Mouse (Mus musculus): ENCODE measurements around the gene Ube4b.

Ube4b gene

DNA sequence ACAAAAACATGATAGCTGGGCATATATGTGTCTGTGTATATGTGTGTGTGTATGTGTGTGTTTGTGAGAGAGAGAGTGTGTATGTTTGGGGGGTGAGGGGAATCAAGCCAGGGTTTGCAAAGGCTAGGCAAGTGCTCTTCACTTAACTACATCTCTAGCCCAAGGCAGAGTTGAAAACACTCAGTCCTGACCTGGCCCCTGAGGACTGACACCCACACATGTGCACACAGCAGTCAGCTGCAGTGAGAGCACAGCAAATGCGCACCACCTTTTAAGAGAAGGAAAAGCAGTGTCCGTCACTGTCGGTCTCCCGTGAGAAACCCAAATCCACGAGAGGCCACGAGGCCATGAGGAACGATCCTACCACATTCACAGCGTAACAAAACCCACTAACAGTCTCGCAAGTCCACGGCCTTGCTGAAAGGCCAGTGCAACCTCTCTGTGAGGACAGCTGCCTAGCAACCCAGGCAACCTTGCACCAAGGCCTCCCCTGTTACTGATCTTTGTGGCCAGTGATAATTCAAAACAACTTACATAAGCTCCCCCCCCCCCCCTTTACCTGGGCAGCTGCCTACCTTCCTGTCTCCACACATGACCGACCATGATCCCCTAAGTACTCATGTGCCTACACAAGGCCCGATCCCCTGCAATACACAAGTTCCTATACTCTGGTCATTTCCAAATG, 33.1 kb downstream of the Ube4b start:
- DNase-seq (ENCODE audit: low spot score), result no peak

DNA sequence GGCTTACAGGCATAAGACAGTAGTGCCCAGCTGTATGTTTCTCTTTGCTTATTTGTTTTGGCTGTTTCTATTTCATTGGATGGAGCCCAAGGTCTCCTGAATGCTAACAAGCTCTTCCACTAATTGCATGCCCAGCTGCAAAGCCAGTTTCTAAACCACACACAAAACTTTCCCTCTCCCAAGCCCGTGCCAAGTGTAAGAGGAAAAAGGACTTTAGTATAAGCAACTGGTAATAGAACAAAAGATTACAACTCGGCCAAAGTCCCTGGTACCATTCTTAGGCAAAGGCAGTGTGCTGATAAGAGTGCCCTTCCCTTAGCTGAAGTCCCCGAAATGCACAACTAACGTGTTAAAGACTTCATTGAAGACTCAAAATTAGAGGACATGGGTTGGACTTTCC, 34.2 kb downstream of the Ube4b start:
- DNase-seq (ENCODE audit: low spot score), result no peak

DNA sequence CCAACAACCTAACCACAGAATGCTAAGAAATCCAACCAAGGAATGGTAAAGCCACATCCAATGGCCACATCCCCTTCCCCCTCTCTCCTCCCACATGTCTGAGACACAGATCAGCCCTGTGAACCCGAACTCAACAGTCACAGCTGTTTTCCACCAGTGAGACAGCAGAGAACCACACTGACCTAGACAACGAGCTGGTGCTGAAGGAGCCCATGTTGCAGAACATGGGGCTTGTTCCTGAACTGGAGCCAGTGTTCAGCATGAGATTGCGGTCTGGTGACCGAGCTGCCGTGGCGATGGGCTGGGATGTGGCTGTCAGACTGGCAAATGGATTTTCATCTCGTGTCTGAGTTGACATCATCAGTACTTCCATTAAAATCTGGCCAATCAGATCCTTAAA, 45.5 kb downstream of the Ube4b start:
- DNase-seq (ENCODE audit: low spot score), result no peak

DNA sequence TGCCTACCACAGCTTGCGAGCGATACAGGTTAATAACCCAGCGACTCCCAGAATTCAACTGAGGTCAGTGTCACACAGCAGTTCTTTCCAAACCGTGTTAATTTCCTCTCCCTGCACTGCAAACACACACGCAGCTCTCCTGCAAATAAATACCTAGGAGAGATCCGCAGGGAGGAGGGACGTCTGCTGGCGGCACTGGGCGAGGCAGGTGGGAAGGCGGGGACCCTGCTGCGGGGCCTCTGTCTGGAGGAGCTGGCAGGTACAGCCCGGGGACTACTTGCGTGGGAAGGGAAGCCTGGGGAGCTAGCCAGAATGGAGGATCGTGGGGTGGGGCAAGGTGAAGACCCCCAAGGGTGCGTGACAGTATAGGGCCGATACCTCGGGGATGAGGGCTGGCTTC, 46.7 kb downstream of the Ube4b start:
- no peak for DNase-seq (ENCODE audit: low spot score)

DNA sequence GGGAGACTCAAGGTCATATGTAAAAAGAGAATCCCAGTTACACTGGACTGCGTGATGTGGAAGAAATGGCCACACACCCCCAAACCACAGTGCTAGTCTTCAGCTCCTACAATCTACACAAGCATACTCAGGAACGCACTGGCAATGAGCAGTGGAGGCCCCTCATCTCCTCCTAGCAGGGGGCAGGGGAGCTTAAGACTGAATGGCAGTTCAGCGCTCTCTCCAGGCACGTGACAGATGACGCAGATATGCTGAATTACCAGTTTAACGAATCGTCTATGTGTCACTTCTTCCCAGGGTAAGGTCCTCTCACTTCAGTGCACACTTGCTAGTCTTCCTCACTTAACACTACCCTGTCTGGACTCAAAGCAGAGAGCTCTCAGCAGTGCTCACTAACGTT, 47.7 kb downstream of the Ube4b start:
- DNase-seq (ENCODE audit: low spot score), result no peak

DNA sequence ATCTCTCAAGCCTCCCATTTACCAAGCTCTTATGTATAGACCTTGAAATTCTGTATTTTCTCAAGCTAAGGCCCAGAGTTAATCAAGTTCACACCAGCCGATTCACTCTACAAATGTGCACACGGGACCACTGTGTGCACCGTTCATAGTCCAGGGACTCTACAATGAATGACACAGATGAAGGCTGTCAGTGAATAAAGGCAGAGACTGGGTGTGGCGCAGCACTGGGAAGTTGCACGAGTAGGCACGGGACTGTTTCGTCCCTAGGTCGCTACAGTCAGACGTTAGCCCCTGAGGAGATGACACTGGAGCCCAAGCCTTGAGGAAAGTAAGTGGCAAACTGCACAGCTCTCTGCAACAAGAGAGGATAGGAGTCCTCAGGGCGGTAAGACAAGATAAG, 50.5 kb downstream of the Ube4b start:
- no peak for DNase-seq (ENCODE audit: low spot score)

DNA sequence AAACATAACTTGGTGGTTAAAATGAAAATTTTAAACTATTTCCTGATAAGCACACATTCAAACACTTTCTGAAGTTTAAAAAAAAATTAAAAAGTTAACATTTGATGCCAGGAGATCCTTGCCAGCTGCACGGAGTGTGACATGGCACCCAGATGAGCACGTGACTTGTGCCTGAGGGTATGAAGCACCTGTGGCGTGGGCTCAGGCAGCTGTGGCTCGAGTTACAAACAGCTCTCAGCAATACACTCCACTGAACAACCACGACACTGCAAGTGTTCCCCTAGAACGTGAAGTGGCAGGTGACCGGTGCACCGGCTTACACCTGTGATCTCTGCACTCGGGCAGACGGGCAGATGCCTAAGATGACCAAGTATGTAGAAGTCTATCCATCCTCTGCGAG, 51.9 kb downstream of the Ube4b start:
- DNase-seq (ENCODE audit: low spot score), result no peak

DNA sequence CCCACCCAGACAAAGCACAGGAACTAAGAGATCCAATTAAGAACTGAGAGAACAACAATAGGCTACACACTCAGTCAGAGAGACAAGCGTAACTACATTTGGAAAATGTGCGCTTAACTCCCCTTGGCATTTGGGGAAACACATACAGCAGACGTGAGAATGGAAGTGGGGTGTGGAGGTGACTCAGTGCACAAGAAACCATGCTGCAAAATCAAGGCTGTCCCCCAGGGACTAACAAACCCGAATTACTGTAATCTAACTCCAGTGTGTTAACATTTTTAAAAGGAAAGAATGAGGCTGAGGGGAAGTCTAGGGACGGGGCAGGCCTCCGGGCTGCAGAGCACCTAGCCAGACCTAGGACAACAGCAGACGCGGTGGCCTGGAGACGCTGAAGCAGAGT, 52.6 kb downstream of the Ube4b start:
- DNase-seq (ENCODE audit: low spot score), result no peak

DNA sequence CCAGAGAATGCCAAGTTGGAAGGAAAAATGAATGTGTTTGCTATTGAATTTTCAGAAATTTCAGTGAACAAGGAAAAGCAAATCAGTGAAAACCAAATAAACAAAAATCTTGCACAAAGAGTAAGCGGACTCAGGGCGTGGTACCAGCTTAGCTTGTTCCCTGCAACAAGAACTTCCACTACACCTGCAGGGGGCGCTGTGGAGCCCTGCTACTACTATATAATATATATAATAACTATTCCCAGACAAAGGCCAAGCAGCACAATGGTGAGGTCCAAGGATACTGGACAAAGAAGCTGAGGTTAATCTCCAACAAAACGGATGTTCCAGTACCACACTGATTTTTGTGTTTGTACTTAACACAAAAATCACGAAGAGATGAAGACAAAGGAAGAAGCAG, 53.1 kb downstream of the Ube4b start:
- DNase-seq (ENCODE audit: low spot score), result peak; percentile 56

DNA sequence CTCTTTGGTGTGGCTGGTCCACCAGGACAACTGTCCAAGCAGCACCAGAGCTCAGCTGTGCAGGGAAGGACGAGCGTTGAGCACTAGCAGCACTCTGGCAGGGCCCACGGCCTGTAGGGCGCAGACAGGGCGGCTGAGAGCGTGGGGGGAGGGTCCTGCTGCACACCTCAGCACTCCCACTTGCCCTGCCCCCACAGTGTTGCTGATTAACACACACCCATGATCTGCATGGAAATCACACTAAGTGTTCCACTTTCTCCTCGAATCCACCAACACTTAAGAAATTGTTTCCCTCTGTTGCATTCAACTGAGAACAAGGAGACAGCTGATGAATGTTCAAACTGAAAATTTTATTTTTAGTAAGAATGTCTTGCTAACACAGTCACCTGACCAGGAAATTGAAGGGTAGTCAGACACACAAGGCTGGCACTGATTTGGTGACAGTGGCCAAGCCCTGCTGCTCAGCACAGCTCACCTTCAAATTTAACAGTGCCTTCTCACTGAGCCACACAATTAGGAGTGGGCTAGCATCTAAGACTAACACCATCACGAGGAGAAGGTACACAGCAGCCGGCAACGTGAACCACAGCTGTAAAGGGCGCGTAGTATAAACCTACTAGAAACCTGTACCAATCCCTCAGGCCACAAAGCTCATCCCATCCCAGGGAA, 60.7 kb downstream of the Ube4b start:
- no peak for DNase-seq (ENCODE audit: low spot score)

DNA sequence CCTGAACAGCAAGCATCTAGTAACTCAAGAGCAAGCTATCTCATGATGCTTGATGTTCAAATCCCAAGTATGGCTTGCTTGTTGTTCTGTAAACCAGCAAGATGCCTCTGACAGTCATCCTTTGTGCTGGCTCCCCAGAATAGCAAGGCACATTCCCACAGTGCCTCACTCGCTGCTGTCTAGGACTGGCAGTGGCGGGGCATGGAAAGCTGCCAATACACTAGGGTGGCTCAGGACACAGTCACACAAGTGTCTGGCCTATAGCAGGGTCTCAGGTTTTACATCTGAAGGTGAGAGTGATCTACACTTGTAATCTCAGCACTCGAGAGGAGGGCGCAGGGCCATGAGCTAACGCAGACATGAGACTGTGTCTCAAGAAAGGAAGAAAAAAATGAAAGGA, 61.7 kb downstream of the Ube4b start:
- peak; percentile 56 for DNase-seq (ENCODE audit: low spot score)

DNA sequence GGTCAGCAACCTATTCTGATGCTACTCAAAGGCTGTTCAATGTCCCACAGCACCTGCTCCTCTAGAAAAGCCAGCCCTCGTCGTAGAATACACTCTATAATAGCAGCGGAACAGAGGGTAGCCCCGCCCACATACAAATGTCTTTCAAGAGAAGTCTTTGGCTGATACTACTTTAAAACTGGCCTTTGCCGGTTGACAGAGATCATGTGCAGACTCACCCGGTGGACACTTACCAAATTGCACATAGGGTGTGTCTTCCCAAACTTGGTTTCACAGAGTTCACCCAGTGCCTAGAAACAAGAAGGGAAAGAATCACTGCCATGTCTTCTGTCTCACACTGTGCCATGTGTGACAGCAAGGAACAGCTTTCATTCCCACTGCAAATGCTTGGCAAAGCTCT, 65.5 kb downstream of the Ube4b start:
- DNase-seq (ENCODE audit: low spot score), result no peak

DNA sequence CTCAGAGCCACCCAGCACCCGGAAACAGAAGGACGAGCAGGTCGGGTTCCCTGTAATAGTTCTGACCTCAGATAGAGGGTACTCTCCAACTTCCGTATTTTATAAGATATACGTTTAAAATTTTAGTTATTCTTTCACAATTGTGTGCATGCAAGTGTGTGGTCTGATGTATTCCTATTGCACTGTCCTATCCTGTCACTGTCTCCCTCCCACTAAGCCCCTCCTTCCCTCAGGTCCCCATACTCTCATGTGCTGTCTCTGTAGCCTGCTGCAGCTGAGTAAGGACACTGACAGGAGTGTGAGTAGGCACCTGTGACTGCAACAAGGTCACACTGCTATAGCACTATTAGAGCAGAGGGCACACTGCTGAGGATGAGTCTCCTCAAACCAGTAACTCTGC, 65.9 kb downstream of the Ube4b start:
- DNase-seq (ENCODE audit: low spot score), result no peak

DNA sequence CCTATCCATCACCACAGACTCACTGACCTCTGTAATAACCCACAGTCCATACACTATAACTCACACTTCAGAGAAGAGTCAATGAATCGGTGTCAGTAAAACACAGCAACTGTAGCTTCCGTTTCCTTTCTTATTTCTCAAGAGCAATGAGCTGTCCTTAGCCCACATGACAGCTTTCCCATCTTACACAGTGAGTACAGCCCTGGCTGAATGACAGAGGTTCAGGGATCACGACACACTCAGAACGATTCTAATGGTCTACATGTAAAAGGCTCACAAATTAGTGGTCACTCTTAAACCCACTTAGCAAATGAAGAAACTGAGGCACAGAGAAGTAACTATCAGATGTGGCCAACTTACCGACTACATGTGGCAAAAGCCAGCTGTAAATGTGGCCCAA, 68.6 kb downstream of the Ube4b start:
- no peak for DNase-seq (ENCODE audit: low spot score)

DNA sequence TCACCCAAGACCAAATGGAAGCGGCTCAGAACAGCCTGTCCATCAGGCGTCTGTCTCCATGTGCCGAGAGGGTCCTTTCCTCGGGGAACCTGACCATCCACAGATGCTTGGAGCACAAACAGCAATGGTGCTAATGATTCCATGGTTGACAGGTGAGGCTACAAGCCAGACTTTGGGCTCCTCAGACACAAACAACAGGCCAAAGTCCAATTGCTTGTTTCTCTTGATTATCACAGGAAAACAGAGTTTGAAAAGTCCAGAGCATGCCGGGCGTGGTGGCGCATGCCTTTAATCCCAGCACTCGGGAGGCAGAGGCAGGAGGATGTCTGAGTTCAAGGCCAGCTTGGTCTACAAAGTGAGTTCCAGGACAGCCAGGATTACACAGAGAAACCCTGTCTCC, 71.9 kb downstream of the Ube4b start:
- no peak for DNase-seq (ENCODE audit: low spot score)

DNA sequence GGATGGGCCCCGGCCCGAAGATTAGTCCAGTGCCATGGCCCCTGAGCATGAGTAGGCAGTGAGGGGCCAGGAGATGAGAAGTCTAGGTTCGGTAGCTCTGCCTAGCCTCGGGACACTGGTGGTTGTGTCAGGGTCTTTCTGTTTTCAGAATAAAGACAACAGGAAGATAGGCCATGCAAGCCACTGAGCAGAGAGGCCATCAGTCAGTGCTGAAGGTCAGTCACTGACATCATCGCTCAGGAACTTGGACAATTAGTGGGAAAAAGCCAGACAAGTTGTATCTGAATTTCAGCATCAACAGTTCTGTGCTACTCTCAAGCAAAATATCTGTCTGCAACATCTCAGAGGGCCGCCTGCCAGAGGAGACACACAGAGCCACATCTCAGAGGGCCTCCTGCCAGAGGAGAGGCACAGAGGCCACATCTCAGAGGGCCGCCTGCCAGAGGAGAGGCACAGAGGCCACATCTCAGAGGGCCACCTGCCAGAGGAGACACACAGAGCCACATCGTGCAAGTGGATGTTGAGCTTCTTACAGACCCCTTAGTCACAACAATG, 74.9 kb downstream of the Ube4b start:
- DNase-seq (ENCODE audit: low spot score), result no peak

DNA sequence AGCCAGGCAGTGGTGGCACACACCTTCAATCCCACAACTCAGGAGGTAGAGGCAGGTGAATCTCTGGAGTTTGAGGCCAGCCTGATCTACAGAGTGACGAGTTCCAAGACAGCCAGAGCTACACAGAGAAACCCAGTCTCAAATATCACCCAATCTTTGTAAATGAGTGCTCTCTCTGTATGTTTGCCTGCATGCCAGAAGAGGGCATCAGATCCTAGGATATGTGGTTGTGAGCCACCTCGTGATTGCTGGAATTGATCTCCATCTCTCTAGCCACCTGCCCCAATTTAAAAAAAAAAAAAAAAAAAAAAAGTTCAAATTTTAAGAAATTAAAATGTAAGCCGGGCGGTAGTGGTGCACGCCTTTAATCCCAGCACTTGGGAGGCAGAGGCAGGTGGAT, 77.6 kb downstream of the Ube4b start:
- DNase-seq (ENCODE audit: low spot score), result no peak

DNA sequence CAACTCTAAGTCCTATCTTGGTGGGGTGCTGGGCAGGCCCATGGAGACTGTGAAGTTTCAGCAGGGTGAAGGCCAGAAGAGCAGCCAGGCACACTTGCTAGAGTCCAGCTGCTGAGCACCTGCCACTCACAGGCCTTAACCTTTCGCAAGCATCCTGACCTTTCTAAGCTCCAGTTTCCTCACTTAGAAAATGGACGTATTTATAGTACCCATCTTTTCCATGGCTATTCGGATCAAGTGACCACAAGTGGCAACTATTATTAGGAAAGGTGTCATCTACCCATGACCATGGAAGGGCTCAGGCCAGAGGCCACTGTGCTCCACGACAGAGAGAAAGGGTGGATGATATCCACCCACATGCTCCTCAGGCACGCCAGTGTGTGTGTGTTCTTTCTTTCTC, 80.7 kb downstream of the Ube4b start:
- no peak for DNase-seq (ENCODE audit: low spot score)

DNA sequence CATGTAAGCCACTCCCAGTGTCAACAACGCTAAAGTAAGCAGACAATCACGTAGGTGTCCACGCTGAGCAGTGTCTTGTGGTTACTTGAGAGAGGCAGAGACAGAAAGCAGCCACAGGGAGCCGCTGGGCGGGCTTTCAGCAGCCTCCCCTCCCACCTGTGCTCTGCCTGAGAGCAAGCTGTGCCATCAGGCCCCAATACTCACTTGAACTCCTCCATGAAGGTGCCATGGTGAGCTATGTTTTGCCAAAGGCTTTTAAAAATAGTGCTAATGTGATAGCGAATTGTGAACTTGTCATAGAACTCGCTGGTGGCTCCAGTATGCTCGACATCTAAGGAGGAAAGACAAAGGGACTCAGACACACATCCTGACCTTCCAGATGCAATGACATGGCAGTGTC, 82.2 kb downstream of the Ube4b start:
- no peak for DNase-seq (ENCODE audit: low spot score)

DNA sequence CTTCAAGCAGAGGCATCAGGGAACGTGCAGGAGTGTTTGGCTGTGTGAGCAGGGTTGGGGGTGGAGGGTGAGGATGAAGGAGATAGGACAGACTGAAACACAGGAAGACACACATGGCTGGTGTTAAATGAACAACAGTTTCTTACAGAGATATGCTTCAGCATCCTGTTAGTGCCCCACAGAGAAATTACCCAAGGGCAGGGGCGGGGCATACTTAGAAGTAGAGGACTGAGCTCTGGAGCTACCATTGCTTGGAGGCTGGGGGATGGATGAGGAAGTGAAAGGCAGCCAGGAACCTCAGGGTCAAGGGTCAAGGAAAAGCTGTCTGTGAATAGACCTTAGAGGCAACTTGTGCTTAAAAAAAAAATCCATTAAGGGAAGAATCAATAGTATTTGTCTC, 85.9 kb downstream of the Ube4b start:
- no peak for DNase-seq (ENCODE audit: low spot score)

DNA sequence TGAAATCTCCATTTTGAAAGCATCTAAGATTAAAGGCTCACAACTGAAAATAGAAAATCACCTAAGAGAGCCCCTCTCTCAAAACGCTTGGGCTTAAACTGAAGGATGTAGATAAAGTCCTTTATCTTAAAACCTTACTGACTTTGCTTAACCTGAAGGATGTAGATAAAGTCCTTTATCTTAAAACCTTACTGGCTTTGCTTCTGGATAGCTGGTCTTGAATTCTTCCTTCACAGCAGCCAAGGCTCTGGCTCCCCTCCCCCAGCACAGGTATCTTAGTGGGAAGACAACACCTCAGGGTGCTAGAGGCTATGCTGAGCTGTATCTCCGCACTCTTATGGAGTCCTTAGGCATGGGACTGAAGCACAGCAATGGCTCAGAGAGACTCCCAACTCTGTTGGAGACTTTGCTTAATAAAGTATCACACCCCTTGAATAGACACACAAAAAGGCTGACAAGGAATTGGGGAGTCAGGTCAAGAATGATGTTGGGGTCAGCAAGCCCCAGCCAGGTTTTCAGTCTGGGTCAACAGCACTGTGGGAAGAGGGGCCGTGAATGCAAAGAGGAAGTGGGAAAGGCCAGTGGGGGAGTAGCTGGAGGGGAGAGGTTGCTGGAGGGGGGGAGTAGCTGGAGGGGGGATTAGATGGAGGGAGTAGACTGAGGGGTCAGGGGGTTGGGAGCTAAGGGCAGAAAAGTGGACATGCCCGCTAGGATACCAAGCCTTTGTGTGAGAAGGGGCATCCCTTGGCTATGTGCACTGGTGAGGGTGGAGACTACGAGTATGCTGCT, 86.9 kb downstream of the Ube4b start:
- no peak for DNase-seq (ENCODE audit: low spot score)

DNA sequence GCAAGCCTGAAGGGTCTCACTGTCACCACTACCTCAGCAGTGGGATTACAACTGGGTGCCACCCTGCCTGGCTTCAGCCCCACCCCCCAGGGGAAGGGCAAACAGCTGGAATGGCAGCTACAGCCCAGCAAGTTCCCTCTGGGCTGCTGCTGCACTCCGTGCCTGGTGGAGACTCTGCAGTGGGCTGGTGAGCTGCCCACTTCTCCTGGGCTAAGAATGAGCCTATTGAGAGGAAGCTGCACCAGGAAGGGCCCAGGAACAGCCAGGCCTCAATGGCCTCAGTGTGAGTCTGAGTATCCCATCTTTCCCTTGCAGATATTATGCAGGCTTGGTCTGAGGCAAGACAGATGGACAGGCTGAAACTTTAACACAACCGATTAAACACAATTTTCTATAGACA, 88.4 kb downstream of the Ube4b start:
- DNase-seq (ENCODE audit: low spot score), result peak; percentile 67

DNA sequence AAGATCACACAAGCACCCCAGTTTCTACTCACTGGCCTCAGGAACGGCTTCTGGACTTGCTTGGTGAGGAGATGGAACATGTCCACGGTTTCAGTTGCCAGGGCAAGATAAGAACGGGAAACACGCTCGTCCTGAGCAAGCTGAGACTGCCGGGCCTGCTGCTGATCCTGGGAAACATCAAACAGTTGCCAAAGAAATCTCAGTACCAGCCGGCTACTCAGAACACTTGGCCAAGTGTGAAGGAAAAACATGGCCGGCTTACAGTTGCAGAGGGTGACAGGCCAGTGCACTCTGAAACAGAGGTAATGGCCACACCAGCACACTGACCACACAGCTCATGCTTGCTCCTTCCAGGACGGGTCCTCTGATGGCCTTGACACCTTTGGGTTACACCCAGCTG, 89.2 kb downstream of the Ube4b start:
- no peak for DNase-seq (ENCODE audit: low spot score)
